Mouse (Mus musculus): Measurements from ENCODE around the gene Slc7a3. TPM values are rescaled to one million over a fixed set of nuclear protein-coding genes. Genes with fewer than 3 reads are reported as not detected.

Slc7a3 gene
- polyA plus RNA-seq, 1 experiment: 19.0 TPM

- Histone ChIP-seq H3K79me2 (ENCODE audit: control insufficient read depth, insufficient read depth) (no peaks in the 10 kb centered on the region), H3K36me3 (ENCODE audit: control insufficient read depth, insufficient read depth) (no peaks in the 10 kb centered on the region), H3K27me3 (ENCODE audit: control insufficient read depth, insufficient read depth, insufficient read length) (no peaks in the 10 kb centered on the region), H3K4me2 (ENCODE audit: low read depth) (no peak overlapping the region), H3K4me3 (no peak overlapping the region), H3ac (ENCODE audit: control insufficient read depth, insufficient read length) (no peak overlapping the region)
- no peak for TF ChIP-seq REST (IDR thresholded peaks at IDR 0.05; ENCODE audit: insufficient read depth, insufficient read length)
- TF ChIP-seq MYOG (IDR thresholded peaks at IDR 0.05; ENCODE audit: control insufficient read depth in 1 of 3, insufficient read depth in 1 of 3, insufficient read length in 2 of 3, low read depth in 2 of 3): no peak
- TF ChIP-seq SRF (IDR thresholded peaks at IDR 0.05; ENCODE audit: control insufficient read depth, insufficient read length, low read depth): no peak
- TF ChIP-seq TCF3 (IDR thresholded peaks at IDR 0.05; ENCODE audit: insufficient read length, low read depth): no peak
- TF ChIP-seq POLR2A (IDR thresholded peaks at IDR 0.05; ENCODE audit: insufficient read length, low read depth): no peak
- TF ChIP-seq CEBPB (IDR thresholded peaks at IDR 0.05; ENCODE audit: insufficient read depth, poor library complexity, severe bottlenecking): no peak
- TF ChIP-seq MAX (IDR thresholded peaks at IDR 0.05; ENCODE audit: low read depth): no peak
- no peak for TF ChIP-seq E2F4 (IDR thresholded peaks at IDR 0.05; ENCODE audit: insufficient read depth)
- no peak for TF ChIP-seq USF1 (IDR thresholded peaks at IDR 0.05; ENCODE audit: low read depth)
- TF ChIP-seq POLR2AphosphoS2 (IDR thresholded peaks at IDR 0.05; ENCODE audit: insufficient read length, low read depth): no peak
- TF ChIP-seq MYOD1 (IDR thresholded peaks at IDR 0.05; ENCODE audit: control insufficient read depth in 1 of 3, insufficient read length in 2 of 3, low read depth in 2 of 3): no peak
- TF ChIP-seq TCF12 (IDR thresholded peaks at IDR 0.05; ENCODE audit: insufficient read depth, poor library complexity, severe bottlenecking): no peak
Measured at GRCm38 (mm10) chrX:101063503-101063902, 22.3 kb downstream of the Slc7a3 start.

GRCm38 (mm10) chrX:101059541-101059940 is 26.3 kb downstream of the Slc7a3 start, which contains the start of gene Tex11:
TSS of gene Tex11 (minus strand) at chrX:101059667.
- no peak within 1 kb of the TSS for H3ac ChIP-seq (ENCODE audit: control insufficient read depth, insufficient read length)
- H3K4me3 ChIP-seq: no peak within 1 kb of the TSS
- no peaks in the 10 kb centered on the region for H3K79me2 ChIP-seq (ENCODE audit: control insufficient read depth, insufficient read depth)
- H3K27me3 ChIP-seq (ENCODE audit: control insufficient read depth, insufficient read depth, insufficient read length): no peaks in the 10 kb centered on the region
- H3K36me3 ChIP-seq (ENCODE audit: control insufficient read depth, insufficient read depth): no peaks in the 10 kb centered on the region
- no peak for TF ChIP-seq SRF (IDR thresholded peaks at IDR 0.05; ENCODE audit: control insufficient read depth, insufficient read length, low read depth)
- TF ChIP-seq E2F4 (IDR thresholded peaks at IDR 0.05; ENCODE audit: insufficient read depth): no peak
- no peak for TF ChIP-seq REST (IDR thresholded peaks at IDR 0.05; ENCODE audit: insufficient read depth, insufficient read length)
- no peak for TF ChIP-seq MAX (IDR thresholded peaks at IDR 0.05; ENCODE audit: low read depth)
- no peak for TF ChIP-seq TCF3 (IDR thresholded peaks at IDR 0.05; ENCODE audit: insufficient read length, low read depth)
- no peak for TF ChIP-seq USF1 (IDR thresholded peaks at IDR 0.05; ENCODE audit: low read depth)
- no peak for TF ChIP-seq MYOG (IDR thresholded peaks at IDR 0.05; ENCODE audit: control insufficient read depth in 1 of 3, insufficient read depth in 1 of 3, insufficient read length in 2 of 3, low read depth in 2 of 3)
- no peak for TF ChIP-seq TCF12 (IDR thresholded peaks at IDR 0.05; ENCODE audit: insufficient read depth, poor library complexity, severe bottlenecking)
- no peak for TF ChIP-seq POLR2AphosphoS2 (IDR thresholded peaks at IDR 0.05; ENCODE audit: insufficient read length, low read depth)
- no peak within 1 kb of the TSS for H3K4me2 ChIP-seq (ENCODE audit: low read depth)

Other genes with a start within 250 kb of the Slc7a3 start
- not detected for gene Tex11, start 26.4 kb downstream of the Slc7a3 start, polyA plus RNA-seq (2012; fragmentation: generic; extraction: Trizol)
- gene Snx12, start 136.5 kb upstream of the Slc7a3 start, polyA plus RNA-seq (2012; fragmentation: generic; extraction: Trizol): 46.3 TPM
- 20.0 TPM for gene Foxo4, start 168.5 kb upstream of the Slc7a3 start, polyA plus RNA-seq (2012; fragmentation: generic; extraction: Trizol)
- gene Gm614, start 178.0 kb upstream of the Slc7a3 start, polyA plus RNA-seq (2012; fragmentation: generic; extraction: Trizol): not detected
- 4.5 TPM for gene Il2rg, start 182.2 kb upstream of the Slc7a3 start, polyA plus RNA-seq (2012; fragmentation: generic; extraction: Trizol)
- gene Gm20489, start 183.0 kb upstream of the Slc7a3 start, polyA plus RNA-seq (2012; fragmentation: generic; extraction: Trizol): not detected
- 29.6 TPM for gene Med12, start 188.0 kb upstream of the Slc7a3 start, polyA plus RNA-seq (2012; fragmentation: generic; extraction: Trizol)
- not detected for gene Nlgn3, start 213.1 kb upstream of the Slc7a3 start, polyA plus RNA-seq (2012; fragmentation: generic; extraction: Trizol)